Comparison of ENCODE assay signal across 16 mouse cellular contexts in the genomic region with DNA sequence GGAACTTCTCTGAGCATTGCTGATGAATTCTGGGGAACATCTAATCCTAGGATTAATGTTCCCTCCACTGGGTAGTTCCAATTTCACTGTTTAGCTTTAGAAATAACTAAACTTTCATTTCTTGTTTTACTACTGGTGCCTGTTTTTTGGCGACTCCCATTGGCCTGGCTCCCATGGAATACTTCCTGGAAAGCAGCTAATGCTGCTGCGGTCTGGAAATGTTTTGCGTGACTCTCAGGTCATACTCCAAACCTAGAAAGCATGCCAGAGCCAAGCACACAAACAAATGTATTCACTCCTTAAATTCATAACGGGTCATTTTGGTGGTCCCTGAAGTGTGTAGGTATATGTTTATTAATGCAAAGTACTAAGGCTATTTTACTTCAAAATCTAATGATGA.
DNase-seq lines count a peak whose midpoint lies in the region; ATAC-seq lines count a peak whose summit lies in the region.
"Had no signal": no experiment of that assay in that cellular context is flagged by ENCODE, and none has a peak within 500 bp of the region (broad histone marks: within the 10 kb centered on the region; RNA-seq: fewer than 3 reads in every experiment).

No protein-coding gene starts in this region.

- H3K36me3 ChIP-seq in limb, embryonic 13.5 days = peaks cover 5% of the 10 kb centered on the region; the same call in 1 of the 2 replicates
- no peaks in the 10 kb centered on the region for H3K36me3 ChIP-seq in limb, embryonic 10.5 days
- H3K36me3 ChIP-seq: G1E; heart, embryonic 15.5 days had no signal

- no peaks in the 10 kb centered on the region for H3K9me3 ChIP-seq in limb, embryonic 13.5 days
- H3K9me3 ChIP-seq in limb, embryonic 10.5 days (replicated peaks) = no peaks in the 10 kb centered on the region
- H3K9me3 ChIP-seq: heart, embryonic 15.5 days; neural tube, embryonic 15.5 days had no signal

- peaks cover 4% of the 10 kb centered on the region; the same call in 1 of the 2 replicates for H3K4me1 ChIP-seq in limb, embryonic 13.5 days
- 0 out of 2 replicates have a peak, but pooled peaks cover 3% of the 10 kb centered on the region for H3K4me1 ChIP-seq in limb, embryonic 10.5 days
- H3K4me1 ChIP-seq: heart, embryonic 15.5 days; neural tube, embryonic 15.5 days had no signal

- no peak overlapping the region for H3K4me2 ChIP-seq in limb, embryonic 13.5 days (replicated peaks)
- H3K4me2 ChIP-seq: heart, embryonic 15.5 days; neural tube, embryonic 15.5 days had no signal

- intact Hi-C loops in gastrocnemius, postnatal 14 days (cut with DNase I; ENCODE audit: low total_unique reads) = no loop called here

- no peak overlapping the region for H3K4me3 ChIP-seq in limb, embryonic 13.5 days
- H3K4me3 ChIP-seq in limb, embryonic 10.5 days = no peak overlapping the region
- H3K4me3 ChIP-seq: heart, embryonic 15.5 days; layer of hippocampus, adult 2 months; neural tube, embryonic 15.5 days had no signal

- H3K9ac ChIP-seq in limb, embryonic 13.5 days = no peak overlapping the region
- H3K9ac ChIP-seq: forebrain, postnatal 0 days; heart, embryonic 15.5 days; neural tube, embryonic 15.5 days had no signal

- 30% methylated on average over 4 of the region's 4 CpGs for WGBS in limb, embryonic 13.5 days
- 91% methylated on average over 4 of the region's 4 CpGs for WGBS in limb, embryonic 10.5 days

- ATAC-seq in limb, embryonic 13.5 days (ENCODE audit: low FRiP score, low read depth) = peak; percentile 57; the same call in 1 of the 2 replicates
- ATAC-seq: forebrain, postnatal 0 days; hindbrain, embryonic 16.5 days had no signal

- H3K27ac ChIP-seq in limb, embryonic 13.5 days = no peak overlapping the region
- H3K27ac ChIP-seq in limb, embryonic 10.5 days = no peak overlapping the region
- H3K27ac ChIP-seq: heart, embryonic 15.5 days; layer of hippocampus, adult 2 months; neural tube, embryonic 15.5 days had no signal

- peak; percentile 42 for DNase-seq in gastrocnemius, postnatal 10 days
- no peak for DNase-seq in gastrocnemius, adult 18-20 months (ENCODE audit: low spot score)
- no peak for DNase-seq in limb, embryonic 10.5 days (ENCODE audit: low spot score)
- peak; percentile 40 for DNase-seq in gastrocnemius, postnatal 14 days
- peak; percentile 8 for DNase-seq in heart, postnatal 4 days
- no peak for DNase-seq in c-Kit-positive CD71-positive TER-119-positive erythroid progenitor cells, embryonic 14.5 days (ENCODE audit: low spot score)
- no peak for DNase-seq in frontal cortex, postnatal 25 days (ENCODE audit: low spot score in 2 of 2)
- DNase-seq: cerebellum, adult 18-20 months; liver had no signal

- H3K27me3 ChIP-seq in limb, embryonic 13.5 days = no peaks in the 10 kb centered on the region
- no peaks in the 10 kb centered on the region for H3K27me3 ChIP-seq in limb, embryonic 10.5 days (ENCODE audit: low read depth, poor library complexity, severe bottlenecking)
- H3K27me3 ChIP-seq: heart, embryonic 15.5 days; neural tube, embryonic 15.5 days had no signal

Comparison
In these comparisons a context has a peak if more than half of its experiments do, and no peak if none do; other contexts are left out.
1. DNase-seq: peak in gastrocnemius, postnatal 10 days (single experiment), gastrocnemius, postnatal 14 days (single experiment) and heart, postnatal 4 days (single experiment); none in gastrocnemius, adult 18-20 months (single experiment), limb, embryonic 10.5 days (single experiment), c-Kit-positive CD71-positive TER-119-positive erythroid progenitor cells, embryonic 14.5 days (single experiment) and frontal cortex, postnatal 25 days (0 of 2).